Mouse (Mus musculus): ENCODE data around the gene Slc11a1.
A peak's percentile ranks its signal among the peaks of the same experiment; 100 is the strongest.

Slc11a1 gene

DNA sequence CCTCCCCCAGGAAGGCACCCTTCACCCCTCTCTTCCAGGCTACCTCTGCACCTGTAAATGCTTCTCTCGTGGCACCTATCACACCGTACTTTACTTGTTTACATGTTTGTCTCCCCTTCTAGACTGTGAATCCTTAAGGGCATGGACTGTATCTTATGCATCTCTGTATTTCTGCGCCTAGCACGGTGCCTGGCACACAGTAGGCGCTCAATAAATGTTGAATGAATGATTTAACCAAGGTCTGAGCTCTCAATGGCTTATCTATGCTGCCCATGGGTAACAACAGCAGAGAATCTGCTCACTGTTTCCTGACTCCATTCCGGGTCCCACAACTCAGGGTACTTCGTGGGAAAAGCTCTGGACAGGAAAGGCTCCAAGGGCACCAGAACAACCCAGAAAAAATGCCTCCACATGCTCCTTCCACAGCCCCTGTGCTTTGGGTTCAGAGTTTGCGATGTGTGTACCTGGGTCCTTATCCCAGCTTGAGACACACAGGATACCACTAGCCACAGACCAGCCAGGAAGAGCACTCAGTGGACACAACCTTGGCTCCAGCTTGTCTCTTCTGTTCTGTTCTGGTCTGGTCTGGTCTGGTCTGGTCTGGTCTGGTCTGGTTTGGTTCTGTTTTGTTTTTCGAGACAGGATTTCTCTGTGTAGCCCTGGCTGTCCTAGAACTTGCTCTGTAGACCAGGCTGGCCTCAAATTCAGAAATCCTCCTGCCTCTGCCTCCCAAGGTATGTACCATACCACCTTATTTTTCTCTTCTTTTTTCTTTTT, 21.4 kb upstream of the Slc11a1 start:
- DNase-seq (ENCODE audit: low read depth, low spot score) = no peak

DNA sequence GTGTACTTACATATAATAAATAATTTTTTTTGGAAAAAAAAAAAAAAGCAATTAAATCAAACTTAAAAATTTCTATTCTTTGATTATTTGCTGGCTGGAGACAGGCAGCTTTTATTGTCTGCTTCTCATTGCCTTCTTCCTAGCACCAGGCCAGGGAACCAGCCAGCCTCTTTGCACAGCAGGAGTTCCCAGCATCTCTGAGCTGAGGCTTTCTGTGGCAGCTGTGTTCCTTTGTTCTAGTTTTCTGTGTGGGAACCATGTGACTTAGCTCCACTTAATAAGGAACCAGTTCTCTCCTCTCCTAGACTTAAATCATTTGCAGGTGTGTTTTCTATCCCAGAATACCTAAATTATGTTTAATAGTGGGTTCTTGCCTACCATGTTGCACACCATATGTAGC, 17.5 kb upstream of the Slc11a1 start:
- no peak for DNase-seq (ENCODE audit: low read depth, low spot score)

DNA sequence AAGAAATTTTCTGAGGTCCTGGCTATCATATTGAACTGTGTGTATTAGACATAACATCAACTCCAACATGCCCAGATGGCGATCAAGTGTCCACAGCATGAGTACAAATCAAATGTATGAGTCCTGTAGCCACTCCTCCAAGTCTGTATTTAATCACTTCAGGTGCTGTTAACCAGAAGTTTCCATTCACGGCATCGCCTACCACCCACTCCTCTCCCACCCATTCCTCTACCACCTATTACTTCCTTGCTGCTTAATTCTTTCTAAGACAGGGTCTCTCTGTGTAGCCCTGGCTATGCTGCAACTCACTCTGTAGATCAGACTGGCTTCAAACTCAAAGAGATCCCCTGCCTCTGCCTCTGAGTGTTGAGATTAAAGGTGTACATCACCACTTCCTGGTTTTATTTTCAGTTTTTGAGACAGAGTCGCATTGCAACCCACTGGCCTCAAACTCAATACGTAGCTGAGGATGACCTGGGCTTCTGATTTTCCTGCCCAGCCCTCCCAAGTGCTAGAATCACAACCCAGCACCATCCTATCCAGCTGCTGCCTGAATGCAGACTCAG, 15.0 kb upstream of the Slc11a1 start:
- no peak for DNase-seq (ENCODE audit: low read depth, low spot score)

DNA sequence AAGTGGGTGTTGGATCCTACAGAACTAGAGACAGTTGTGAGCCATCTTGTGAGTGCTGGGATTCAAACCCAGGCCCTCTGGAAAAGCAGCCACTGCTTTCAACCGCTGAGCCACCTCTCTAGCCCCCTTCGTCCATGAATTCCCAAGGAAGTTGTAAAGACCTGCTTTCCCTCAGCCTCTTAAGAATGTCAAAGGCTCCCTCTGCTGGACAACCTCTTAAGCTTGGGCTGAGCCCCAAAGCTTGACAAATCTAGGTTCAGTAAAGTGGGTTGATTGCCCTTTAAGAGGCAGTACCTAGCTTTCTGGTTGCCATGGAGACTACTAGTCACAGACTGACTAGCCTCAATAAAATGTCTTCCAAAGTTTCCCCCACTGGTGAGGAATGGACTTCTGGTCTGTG, 13.2 kb upstream of the Slc11a1 start, which contains the start of gene Catip:
Catip (plus strand) TSS at position 297 of the 400 bp plus-strand sequence.
- DNase-seq (ENCODE audit: low read depth, low spot score) = peak; percentile 96

DNA sequence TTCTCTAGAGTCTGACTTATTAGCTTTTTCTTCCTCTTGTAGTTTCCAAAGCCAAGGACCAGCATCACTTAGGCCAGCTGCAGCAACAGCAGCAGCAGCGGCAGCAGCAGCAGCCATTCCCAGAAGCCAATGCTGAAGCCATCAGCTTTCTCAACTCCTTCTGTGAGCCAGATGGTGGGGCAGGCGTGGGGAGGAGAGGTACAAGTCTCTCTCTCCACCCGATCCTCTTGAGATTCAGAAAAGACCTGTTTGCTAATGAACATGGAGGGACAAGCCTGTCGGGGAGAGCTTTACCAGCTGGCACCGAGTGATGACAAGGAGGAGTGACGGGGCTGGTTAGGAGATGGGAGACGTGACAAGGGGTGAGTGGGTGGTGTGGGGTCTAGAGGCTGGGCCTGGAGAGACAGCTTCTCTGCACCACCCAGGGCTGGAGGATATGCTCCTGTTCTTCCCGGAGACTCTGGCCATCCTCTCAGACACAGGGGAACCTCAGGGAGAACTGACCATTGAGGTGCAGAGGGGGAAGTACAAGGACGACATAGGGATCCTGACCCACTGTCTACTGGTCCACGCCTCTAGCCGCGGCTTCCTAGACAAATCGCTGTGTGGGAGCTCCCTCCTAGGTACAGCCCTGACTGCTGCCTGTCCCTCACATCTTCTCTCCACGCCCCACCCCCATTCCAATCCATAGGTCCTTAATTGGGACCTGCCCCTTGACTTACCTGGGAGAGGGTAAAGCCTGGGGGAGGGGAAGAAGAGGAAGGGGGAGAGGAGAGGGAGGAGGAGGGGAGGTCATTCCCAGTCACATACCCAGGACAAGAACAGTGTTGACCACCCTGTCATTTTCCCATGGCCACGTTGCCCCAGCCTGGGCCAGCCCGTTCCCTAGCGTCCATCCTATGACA, 12.4 kb upstream of the Slc11a1 start:
- no peak for DNase-seq (ENCODE audit: low read depth, low spot score)

DNA sequence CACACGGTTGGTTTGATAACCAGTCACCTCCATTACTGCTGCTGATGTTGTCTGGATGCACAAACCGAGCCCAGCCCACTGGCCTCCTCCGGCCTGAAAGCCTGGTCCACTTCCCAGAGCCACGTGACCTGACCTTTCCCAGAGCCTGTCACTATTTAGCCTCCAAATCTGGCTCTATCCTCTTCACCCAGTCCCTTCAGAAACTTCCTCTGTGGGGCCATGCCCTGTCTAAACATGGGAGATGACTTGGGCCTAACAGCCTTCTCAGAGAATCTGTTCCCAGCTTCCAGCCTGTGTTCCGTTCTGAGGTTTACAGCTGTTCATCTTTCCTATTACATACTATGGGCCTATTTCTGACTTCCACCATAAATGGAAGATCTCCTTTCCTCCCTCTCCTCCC, 11.6 kb upstream of the Slc11a1 start:
- DNase-seq (ENCODE audit: low read depth, low spot score) = no peak

DNA sequence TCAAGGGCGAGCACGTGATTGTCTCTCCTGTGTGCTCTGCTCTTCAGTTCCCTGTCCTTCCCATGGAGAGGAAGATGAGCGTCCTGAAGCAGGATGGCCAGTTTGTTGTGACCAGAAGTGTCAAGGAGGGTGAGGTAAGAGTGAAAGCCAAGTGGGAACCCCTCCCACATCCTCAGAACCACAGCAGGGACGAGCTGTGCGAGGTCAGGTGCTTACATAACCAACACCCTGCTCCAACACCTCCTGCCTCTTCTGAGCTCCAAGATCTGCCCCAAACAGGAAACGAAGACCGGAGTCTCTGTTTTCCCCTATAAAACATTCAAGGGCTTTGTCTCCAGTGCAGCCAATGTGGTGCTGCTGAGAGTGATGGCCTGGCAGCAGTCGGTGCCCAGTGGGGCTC, 10.7 kb upstream of the Slc11a1 start:
- no peak for DNase-seq (ENCODE audit: low read depth, low spot score)

DNA sequence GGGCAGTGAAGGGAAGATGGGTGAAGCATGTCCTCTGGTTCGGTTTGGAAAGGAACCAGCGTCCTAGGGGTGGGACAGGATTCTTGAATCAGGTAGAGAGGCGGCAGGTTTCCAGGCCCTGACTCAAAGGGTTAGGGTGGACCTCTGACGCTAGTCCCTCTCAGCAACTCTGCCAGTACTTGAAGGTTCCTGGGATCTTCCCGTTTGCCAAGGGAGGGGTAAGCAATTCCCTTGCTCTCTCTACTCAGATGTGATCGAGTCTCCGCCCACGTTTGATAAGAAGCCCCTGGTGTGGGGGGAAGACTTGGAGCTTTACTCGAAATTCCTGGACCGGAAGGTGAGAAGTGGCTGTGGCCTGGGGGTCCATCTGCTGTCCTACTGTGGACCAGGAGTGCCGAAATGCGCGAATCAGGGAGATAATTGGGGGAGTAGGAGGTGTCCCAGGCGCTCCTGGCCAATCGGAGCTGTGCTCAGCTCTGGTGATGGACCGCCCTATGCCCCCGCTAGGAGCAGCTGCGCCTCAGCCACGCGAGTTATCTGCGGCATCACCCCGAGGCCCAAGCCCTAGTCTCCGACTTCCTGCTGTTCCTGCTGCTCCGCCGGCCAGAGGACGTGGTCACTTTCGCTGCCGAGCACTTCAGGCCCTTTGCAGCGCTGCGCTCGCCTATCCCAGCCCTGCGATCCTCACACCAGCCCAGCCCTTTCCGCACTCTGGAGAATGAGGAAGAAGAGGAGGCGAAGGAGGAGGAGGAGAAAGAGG, 6.9 kb upstream of the Slc11a1 start:
- no peak for DNase-seq (ENCODE audit: low read depth, low spot score)

DNA sequence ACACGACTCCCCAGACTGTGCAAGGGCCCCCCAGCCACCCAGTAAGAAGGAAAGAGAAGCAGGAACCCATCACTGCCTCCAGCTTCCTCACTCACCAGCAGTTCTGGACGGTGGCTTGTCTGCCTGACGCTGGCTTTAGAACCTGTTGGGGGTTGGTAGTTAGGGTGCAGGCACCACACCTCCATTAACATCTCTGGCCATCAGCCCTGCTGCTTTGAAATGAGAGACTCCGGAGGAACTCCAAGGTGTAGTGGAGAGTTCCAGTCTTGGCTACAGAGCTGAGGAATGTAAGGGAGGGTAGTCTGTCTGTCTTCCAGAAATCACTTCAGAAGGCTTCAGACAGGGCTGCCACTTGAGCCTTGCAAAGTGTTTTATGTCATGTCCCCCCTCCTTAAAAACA, 5.0 kb upstream of the Slc11a1 start:
- no peak for DNase-seq (ENCODE audit: low read depth, low spot score)

DNA sequence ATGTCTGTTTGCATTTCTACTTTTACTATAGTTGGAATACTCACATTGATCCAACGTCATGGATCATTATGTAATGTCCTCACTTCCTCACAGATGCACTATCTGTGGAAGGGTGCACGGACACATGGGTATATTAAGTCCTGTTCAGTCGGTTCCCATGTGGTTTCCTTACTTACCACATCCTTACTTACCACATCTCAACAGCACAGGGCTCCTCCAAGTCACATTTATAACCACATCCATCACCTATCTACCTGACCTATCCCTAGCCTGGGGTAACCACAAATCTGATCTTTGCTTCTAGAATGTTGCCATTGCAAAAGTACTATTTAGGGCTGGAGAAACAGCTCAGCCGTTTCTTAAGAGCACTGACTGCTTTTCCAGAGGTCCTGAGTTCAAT, 1.6 kb upstream of the Slc11a1 start:
- DNase-seq (ENCODE audit: low read depth, low spot score) = peak; percentile 15

DNA sequence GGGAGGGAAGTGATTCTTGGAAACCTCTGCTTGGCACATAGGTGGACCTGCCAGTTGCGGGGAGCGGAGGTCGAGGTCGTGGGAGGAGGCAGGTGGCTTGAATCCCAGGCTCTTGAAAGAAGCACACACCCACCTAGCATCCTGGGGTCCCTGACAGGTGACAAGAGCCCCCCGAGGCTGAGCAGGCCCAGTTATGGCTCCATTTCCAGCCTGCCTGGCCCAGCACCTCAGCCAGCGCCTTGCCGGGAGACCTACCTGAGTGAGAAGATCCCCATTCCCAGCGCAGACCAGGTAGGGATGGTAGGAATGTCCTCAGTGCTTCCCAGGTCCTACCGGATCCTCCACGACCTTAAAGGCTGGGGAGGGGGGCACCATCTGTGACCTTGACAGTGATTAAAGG, 566 bp downstream of the Slc11a1 start:
- no peak for DNase-seq (ENCODE audit: low read depth, low spot score)

DNA sequence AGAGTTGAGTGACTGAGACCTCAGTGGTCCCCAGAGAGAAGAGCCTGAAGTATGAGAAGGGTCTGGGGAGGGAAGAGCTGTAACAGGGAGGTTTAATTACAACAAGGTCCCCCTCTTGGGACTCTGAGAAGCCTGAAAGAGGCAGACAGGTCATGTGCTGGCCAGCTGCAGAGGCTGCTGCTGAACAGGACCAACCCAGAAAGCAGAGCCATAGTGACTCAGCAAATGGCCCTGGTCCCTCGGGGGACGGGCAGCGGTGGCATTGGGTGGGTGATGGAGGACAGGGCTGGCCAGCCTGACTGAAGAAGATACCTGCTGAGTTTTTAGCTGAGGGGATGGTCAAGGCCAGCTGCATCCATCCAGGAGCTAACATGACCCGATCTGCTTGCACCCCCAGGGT, 1.4 kb downstream of the Slc11a1 start:
- peak; percentile 41 for DNase-seq (ENCODE audit: low read depth, low spot score)

DNA sequence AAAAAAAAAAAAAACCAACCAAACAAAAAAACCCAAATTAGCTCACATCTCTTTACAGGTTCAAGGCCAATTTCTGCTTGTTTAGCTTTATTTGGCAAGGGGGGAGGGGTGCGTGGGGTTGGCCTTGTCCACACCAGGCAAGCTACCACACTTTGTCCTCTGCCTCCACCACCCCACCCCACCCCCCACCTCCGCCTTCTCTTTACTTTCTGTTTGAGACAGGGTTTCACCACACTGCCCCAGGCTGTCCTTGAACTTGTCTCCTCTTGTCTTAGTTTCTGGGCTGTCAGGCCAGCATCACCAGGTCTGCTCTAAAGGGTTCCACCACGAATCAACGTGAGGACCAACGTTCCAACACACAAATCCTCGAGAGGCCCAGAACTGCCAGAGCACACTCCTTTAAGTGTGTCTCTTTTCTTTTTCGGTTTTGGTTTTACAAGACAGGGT, 4.1 kb downstream of the Slc11a1 start:
- DNase-seq (ENCODE audit: low read depth, low spot score) = no peak

DNA sequence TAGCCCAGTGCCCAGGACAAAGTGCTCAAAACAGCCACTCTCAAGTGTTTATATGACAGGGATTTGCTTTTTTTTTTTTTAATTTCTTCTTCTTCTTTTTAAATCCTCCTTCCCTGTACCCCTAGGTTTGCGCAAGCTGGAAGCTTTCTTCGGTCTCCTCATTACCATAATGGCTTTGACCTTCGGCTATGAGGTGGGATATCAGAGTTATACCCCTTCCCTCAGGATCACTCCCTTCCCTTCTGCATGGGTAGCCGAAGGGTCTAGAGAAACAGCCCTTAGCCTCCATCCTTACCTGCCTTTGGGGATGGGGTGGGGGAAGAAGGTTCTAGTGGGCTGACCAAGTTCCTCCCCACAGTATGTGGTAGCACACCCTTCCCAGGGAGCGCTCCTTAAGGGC, 5.5 kb downstream of the Slc11a1 start:
- no peak for DNase-seq (ENCODE audit: low read depth, low spot score)

DNA sequence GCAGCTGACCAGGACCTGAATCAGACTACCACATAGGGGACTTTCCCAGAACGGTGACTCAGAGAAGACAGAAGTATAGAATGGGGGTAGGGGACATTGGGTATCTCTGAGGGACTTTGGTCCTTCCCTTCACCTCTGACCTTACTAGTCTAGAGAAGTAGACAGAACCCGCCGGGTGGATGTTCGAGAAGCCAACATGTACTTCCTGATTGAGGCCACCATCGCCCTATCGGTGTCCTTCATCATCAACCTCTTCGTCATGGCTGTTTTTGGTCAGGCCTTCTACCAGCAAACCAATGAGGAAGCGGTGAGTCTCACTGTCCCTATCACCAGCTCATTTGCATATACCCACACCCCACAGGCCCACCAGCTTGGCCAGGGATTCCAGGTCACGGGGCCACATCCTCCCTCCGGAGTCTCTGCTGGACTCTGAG, 6.6 kb downstream of the Slc11a1 start:
- peak; percentile 37 for DNase-seq (ENCODE audit: low read depth, low spot score)

DNA sequence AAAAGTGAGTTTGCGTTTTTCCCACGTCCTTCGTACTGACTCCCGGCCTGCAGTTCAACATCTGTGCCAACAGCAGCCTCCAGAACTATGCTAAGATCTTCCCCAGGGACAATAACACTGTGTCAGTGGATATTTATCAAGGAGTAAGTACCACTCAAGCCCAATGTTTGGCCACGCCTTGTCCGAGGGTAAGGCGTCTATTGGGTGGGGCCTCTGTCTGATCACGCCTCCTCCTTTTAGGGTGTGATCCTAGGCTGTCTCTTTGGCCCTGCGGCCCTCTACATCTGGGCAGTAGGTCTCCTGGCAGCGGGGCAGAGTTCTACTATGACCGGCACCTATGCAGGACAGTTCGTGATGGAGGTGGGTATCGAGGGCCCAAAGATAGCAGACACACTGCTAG, 8.4 kb downstream of the Slc11a1 start:
- DNase-seq (ENCODE audit: low read depth, low spot score) = no peak

DNA sequence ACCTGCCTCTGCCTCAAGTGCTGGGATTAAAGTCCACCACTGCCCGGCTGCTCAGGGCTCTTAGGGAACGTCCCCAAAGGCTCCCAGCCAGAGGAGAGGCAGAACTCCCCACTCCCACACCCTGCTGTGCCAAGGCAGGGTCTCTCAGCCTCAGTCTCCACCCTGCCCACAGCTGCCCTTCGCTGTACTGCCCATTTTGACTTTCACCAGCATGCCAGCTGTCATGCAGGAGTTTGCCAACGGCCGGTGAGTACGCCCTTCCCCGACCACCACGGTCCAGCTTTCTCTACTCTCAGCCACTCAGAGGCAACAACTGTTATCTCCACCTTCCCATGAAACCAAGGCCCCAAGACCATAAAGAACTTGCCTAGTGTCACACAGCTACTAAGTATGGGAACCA, 9.5 kb downstream of the Slc11a1 start:
- DNase-seq (ENCODE audit: low read depth, low spot score) = no peak

DNA sequence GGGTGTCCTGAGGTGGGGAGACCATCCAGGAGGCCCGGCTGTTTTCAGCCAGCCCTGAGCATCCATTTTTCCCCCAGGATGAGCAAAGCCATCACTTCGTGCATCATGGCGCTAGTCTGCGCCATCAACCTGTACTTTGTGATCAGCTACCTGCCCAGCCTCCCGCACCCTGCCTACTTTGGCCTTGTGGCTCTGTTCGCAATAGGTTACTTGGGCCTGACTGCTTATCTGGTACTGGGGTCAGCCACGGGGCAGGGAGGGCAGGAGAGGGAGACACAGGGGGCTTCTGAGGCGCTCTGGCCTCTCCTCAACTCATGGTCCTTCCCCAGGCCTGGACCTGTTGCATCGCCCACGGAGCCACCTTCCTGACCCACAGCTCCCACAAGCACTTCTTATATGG, 10.1 kb downstream of the Slc11a1 start:
- DNase-seq (ENCODE audit: low read depth, low spot score) = no peak

DNA sequence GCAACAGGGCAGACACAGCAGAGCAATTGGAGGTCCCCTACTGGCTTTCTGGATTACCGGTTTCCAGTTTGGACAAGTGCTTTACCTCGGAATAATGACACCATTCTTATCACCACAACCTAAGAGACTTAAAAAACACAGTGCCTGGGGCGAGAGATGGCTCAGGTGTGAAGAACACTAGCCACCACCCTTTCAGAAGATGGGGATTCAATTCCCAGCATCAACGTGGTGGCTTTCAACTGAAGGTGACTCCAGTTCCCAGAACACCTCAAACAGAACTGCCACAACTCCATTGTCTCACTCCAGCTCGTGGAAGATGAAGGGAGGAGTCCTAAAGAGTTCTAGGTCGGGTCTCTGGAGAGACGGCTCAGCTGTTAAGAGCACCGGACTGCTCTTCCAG, 10.5 kb downstream of the Slc11a1 start:
- DNase-seq (ENCODE audit: low read depth, low spot score) = no peak

DNA sequence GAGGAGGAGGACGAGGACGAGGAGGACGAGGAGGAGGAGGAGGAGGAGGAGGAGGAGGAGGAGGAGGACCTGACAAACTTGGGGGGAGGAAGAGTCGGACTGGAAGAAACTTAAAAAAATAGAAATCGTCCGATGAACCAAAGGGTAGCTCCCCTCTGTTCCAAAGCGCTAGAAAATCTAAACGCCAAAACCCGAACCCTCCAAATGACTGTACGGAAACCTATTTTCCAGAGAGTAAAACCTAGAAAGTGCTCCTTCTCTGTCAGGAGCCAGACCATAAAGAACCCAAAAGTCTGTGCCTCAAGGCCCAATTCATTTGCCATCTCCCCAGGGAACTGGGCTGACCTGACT, 11.3 kb downstream of the Slc11a1 start:
- DNase-seq (ENCODE audit: low read depth, low spot score) = no peak

DNA sequence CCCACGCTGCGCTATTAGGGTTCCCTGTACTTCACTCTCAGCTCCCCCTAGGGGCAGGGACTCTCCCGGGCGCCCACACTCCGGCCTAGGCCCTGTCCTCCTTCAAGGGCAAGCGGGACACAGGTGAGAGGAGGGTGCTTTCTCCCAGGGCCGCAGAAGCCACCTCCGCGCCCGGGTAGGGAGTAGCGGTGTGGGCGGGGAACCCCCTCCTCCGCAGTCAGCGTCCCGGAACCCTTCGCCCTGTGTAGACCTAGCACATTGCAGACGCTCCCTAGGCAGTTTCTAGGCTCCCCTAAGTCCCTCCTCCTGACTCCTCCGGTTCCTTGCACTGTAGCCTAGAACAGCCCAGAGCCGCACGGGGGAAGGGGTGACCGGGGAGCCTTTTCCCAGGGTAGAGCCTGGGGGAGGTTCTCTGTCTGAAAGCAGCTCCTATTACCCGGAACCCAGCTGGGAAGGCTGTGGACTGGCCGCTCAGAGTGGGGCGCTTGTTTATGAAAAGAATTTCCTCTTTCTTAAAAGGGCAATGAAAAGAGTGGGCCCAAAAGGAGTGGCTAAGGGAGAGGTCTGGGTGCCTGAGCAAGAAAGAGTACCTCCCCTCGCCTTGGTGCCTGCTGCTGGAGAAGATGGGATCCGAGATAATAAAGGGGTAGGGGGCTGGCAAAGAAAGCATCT, 11.9 kb downstream of the Slc11a1 start:
- peak; percentile 95 for DNase-seq (ENCODE audit: low read depth, low spot score)
